Mouse (Mus musculus): ENCODE results near the gene Hectd1.

Gene Hectd1

GRCm38 (mm10) chr12:51843576-51844520 is 14.5 kb upstream of the Hectd1 start:
- DNase-seq (ENCODE audit: low spot score): no peak

GRCm38 (mm10) chr12:51842081-51842864 is 12.9 kb upstream of the Hectd1 start:
- no peak for DNase-seq (ENCODE audit: low spot score)

- no peak for DNase-seq (ENCODE audit: low spot score)
These were observed 10.5 kb upstream of the Hectd1 start for GRCm38 (mm10) chr12:51839856-51840255.

- DNase-seq (ENCODE audit: low spot score): no peak
These were observed 5.9 kb upstream of the Hectd1 start for GRCm38 (mm10) chr12:51835219-51835618.

- peak; percentile 47 for DNase-seq (ENCODE audit: low spot score)
These were observed 2.6 kb upstream of the Hectd1 start for GRCm38 (mm10) chr12:51831931-51832330.

- no peak for DNase-seq (ENCODE audit: low spot score)
These were observed 2.0 kb upstream of the Hectd1 start for GRCm38 (mm10) chr12:51831296-51831695.

GRCm38 (mm10) chr12:51830671-51831070 is 1.3 kb upstream of the Hectd1 start:
- DNase-seq (ENCODE audit: low spot score): no peak

GRCm38 (mm10) chr12:51830077-51830402 is 704 bp upstream of the Hectd1 start:
- DNase-seq (ENCODE audit: low spot score): no peak

GRCm38 (mm10) chr12:51828716-51829289 is 533 bp downstream of the Hectd1 start:
- peak; percentile 73 for DNase-seq (ENCODE audit: low spot score)

GRCm38 (mm10) chr12:51827958-51828650 is 1.2 kb downstream of the Hectd1 start:
- no peak for DNase-seq (ENCODE audit: low spot score)

- no peak for DNase-seq (ENCODE audit: low spot score)
These were observed 4.0 kb downstream of the Hectd1 start for GRCm38 (mm10) chr12:51825338-51825737.

- DNase-seq (ENCODE audit: low spot score): no peak
These were observed 6.0 kb downstream of the Hectd1 start for GRCm38 (mm10) chr12:51823311-51823710.

- no peak for DNase-seq (ENCODE audit: low spot score)
These were observed 6.5 kb downstream of the Hectd1 start for GRCm38 (mm10) chr12:51822861-51823260.

- no peak for DNase-seq (ENCODE audit: low spot score)
These were observed 7.1 kb downstream of the Hectd1 start for GRCm38 (mm10) chr12:51822236-51822635.

GRCm38 (mm10) chr12:51821256-51821655 is 8.1 kb downstream of the Hectd1 start:
- DNase-seq (ENCODE audit: low spot score): no peak

GRCm38 (mm10) chr12:51819951-51820498 is 9.3 kb downstream of the Hectd1 start:
- no peak for DNase-seq (ENCODE audit: low spot score)

GRCm38 (mm10) chr12:51817815-51818613 is 11.3 kb downstream of the Hectd1 start:
- DNase-seq (ENCODE audit: low spot score): no peak

- DNase-seq (ENCODE audit: low spot score): no peak
These were observed 17.8 kb downstream of the Hectd1 start for GRCm38 (mm10) chr12:51811388-51812140.

GRCm38 (mm10) chr12:51810564-51810963 is 18.8 kb downstream of the Hectd1 start:
- no peak for DNase-seq (ENCODE audit: low spot score)

- DNase-seq (ENCODE audit: low spot score): no peak
These were observed 44.5 kb downstream of the Hectd1 start for GRCm38 (mm10) chr12:51784842-51785241.

Data from testis, postnatal 10 days (tissue).